Mouse (Mus musculus): ENCODE measurements around the gene 2210010C04Rik. TPM values are rescaled to one million over a fixed set of nuclear protein-coding genes. Genes with fewer than 3 reads are reported as not detected.
"Not testable (repeated sequence)": the region's sequence is repeated elsewhere in the genome, so short reads cannot be mapped to it uniquely, and the experiment has no call there.

Gene 2210010C04Rik
- polyA plus RNA-seq, 1 experiment from 2014 or later = not detected

DNA sequence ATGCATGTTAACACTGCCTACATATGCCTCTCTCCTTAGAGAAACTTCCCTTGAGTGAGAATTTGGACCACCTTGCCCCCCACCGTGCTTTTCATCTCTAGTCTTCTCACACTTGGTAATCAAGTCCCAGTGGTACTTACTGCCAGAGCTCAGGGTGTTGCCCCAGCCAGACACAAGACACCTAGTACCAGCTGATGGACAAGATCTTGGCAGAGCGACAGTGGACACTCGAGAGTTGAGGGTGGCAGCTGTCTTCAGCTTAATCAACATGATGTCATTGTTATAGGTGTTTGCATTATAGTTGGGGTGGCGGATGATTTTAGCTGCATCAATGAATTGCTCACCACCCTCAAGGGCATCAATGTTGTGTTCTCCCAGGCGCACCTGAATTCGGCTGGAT, 2.5 kb downstream of the 2210010C04Rik start:
- H3K9ac ChIP-seq (ENCODE audit: low read depth, low read length) = no peak overlapping the region
- DNase-seq (ENCODE audit: low spot score) (no peak), ATAC-seq (ENCODE audit: low FRiP score) (no peak)
- H3K36me3 ChIP-seq (ENCODE audit: control insufficient read depth, insufficient read depth, low read length) = no peaks in the 10 kb centered on the region
- WGBS = 86% methylated on average over 6 of the region's 6 CpGs
- no peak overlapping the region for H3K4me2 ChIP-seq (replicated peaks; ENCODE audit: low read depth, low read length)
- H3K27ac ChIP-seq (ENCODE audit: low read depth, low read length) = no peak overlapping the region
- H3K27me3 ChIP-seq (ENCODE audit: control insufficient read depth, insufficient read depth, low read length) = no peaks in the 10 kb centered on the region
- no peak overlapping the region for H3K4me3 ChIP-seq (ENCODE audit: low read depth, low read length)
- H3K9me3 ChIP-seq (ENCODE audit: control insufficient read depth, low read length) = no peaks in the 10 kb centered on the region
- no peaks in the 10 kb centered on the region for H3K4me1 ChIP-seq (replicated peaks; ENCODE audit: control insufficient read depth, insufficient read depth, low read length)

DNA sequence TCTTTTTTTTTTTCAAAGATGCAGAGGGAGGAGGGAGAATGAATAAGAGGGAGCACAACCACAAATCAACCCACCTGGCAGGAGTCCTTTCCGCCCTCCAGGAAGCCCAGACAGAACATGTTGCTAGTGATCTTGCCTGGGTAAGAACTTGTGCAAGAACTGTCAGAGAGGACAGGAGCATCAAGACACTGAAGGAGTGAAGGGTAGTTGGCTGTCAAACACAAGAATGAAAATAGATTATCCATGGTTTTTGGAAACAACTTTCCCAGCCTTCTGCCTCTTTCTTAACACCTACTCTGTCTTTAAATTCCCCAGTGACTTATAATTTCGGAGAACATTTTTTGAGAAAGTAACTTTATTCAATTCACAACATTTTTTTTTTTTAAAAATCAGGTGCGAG, 3.1 kb downstream of the 2210010C04Rik start:
- DNase-seq (ENCODE audit: low spot score) = no peak
- WGBS = 89% methylated on average over 3 of the region's 3 CpGs
- H3K4me2 ChIP-seq (replicated peaks; ENCODE audit: low read depth, low read length) = no peak overlapping the region
- no peaks in the 10 kb centered on the region for H3K36me3 ChIP-seq (ENCODE audit: control insufficient read depth, insufficient read depth, low read length)
- H3K9me3 ChIP-seq (ENCODE audit: control insufficient read depth, low read length) = no peaks in the 10 kb centered on the region
- no peaks in the 10 kb centered on the region for H3K4me1 ChIP-seq (replicated peaks; ENCODE audit: control insufficient read depth, insufficient read depth, low read length)
- H3K4me3 ChIP-seq (ENCODE audit: low read depth, low read length) = no peak overlapping the region
- H3K27me3 ChIP-seq (ENCODE audit: control insufficient read depth, insufficient read depth, low read length) = no peaks in the 10 kb centered on the region
- no peak overlapping the region for H3K27ac ChIP-seq (ENCODE audit: low read depth, low read length)
- ATAC-seq (ENCODE audit: low FRiP score) = no peak
- H3K9ac ChIP-seq (ENCODE audit: low read depth, low read length) = no peak overlapping the region

- H3K27me3 ChIP-seq (ENCODE audit: control insufficient read depth, insufficient read depth, low read length) = no peaks in the 10 kb centered on the region
- DNase-seq (ENCODE audit: low spot score) = no peak
- no peak overlapping the region for H3K9ac ChIP-seq (ENCODE audit: low read depth, low read length)
- WGBS = 84% methylated on average over 3 of the region's 3 CpGs
- no peak overlapping the region for H3K4me2 ChIP-seq (replicated peaks; ENCODE audit: low read depth, low read length)
- H3K4me3 ChIP-seq (ENCODE audit: low read depth, low read length) = no peak overlapping the region
- H3K4me1 ChIP-seq (replicated peaks; ENCODE audit: control insufficient read depth, insufficient read depth, low read length) = no peaks in the 10 kb centered on the region
- no peak for ATAC-seq (ENCODE audit: low FRiP score)
- no peak overlapping the region for H3K27ac ChIP-seq (ENCODE audit: low read depth, low read length)
- no peaks in the 10 kb centered on the region for H3K9me3 ChIP-seq (ENCODE audit: control insufficient read depth, low read length)
- H3K36me3 ChIP-seq (ENCODE audit: control insufficient read depth, insufficient read depth, low read length) = no peaks in the 10 kb centered on the region
Observed at GRCm38 (mm10) chr6:41030821-41031220, 4.5 kb downstream of the 2210010C04Rik start.

GRCm38 (mm10) chr6:41027053-41027452, 8.3 kb downstream of the 2210010C04Rik start:
- DNase-seq (ENCODE audit: low spot score) (no peak), ATAC-seq (ENCODE audit: low FRiP score) (no peak)
- H3K9me3 ChIP-seq (ENCODE audit: control insufficient read depth, low read length) = no peaks in the 10 kb centered on the region
- 55% methylated on average over 2 of the region's 2 CpGs for WGBS
- no peaks in the 10 kb centered on the region for H3K4me1 ChIP-seq (replicated peaks; ENCODE audit: control insufficient read depth, insufficient read depth, low read length)
- no peak overlapping the region for H3K4me3 ChIP-seq (ENCODE audit: low read depth, low read length)
- H3K4me2 ChIP-seq (replicated peaks; ENCODE audit: low read depth, low read length) = no peak overlapping the region
- H3K27ac ChIP-seq (ENCODE audit: low read depth, low read length) = no peak overlapping the region
- no peaks in the 10 kb centered on the region for H3K36me3 ChIP-seq (ENCODE audit: control insufficient read depth, insufficient read depth, low read length)
- no peak overlapping the region for H3K9ac ChIP-seq (ENCODE audit: low read depth, low read length)
- no peaks in the 10 kb centered on the region for H3K27me3 ChIP-seq (ENCODE audit: control insufficient read depth, insufficient read depth, low read length)

GRCm38 (mm10) chr6:41025873-41026650, 9.2 kb downstream of the 2210010C04Rik start:
- no peak overlapping the region for H3K4me2 ChIP-seq (replicated peaks; ENCODE audit: low read depth, low read length)
- WGBS = 68% methylated on average over 2 of the region's 2 CpGs
- ATAC-seq (ENCODE audit: low FRiP score) (no peak), DNase-seq (ENCODE audit: low spot score) (no peak)
- H3K36me3 ChIP-seq (ENCODE audit: control insufficient read depth, insufficient read depth, low read length) = no peaks in the 10 kb centered on the region
- H3K27me3 ChIP-seq (ENCODE audit: control insufficient read depth, insufficient read depth, low read length) = no peaks in the 10 kb centered on the region
- H3K27ac ChIP-seq (ENCODE audit: low read depth, low read length) = no peak overlapping the region
- H3K9ac ChIP-seq (ENCODE audit: low read depth, low read length) = no peak overlapping the region
- H3K4me1 ChIP-seq (replicated peaks; ENCODE audit: control insufficient read depth, insufficient read depth, low read length) = no peaks in the 10 kb centered on the region
- H3K4me3 ChIP-seq (ENCODE audit: low read depth, low read length) = no peak overlapping the region
- H3K9me3 ChIP-seq (ENCODE audit: control insufficient read depth, low read length) = no peaks in the 10 kb centered on the region

GRCm38 (mm10) chr6:41019140-41019539, 16.2 kb downstream of the 2210010C04Rik start:
- 85% methylated on average over 2 of the region's 2 CpGs for WGBS
- Histone ChIP-seq H3K4me1 (replicated peaks; ENCODE audit: control insufficient read depth, insufficient read depth, low read length) (no peaks in the 10 kb centered on the region), H3K4me2 (replicated peaks; ENCODE audit: low read depth, low read length) (no peak overlapping the region), H3K4me3 (ENCODE audit: low read depth, low read length) (no peak overlapping the region), H3K27ac (ENCODE audit: low read depth, low read length) (no peak overlapping the region), H3K9ac (ENCODE audit: low read depth, low read length) (no peak overlapping the region), H3K9me3 (ENCODE audit: control insufficient read depth, low read length) (no peaks in the 10 kb centered on the region), H3K36me3 (ENCODE audit: control insufficient read depth, insufficient read depth, low read length) (no peaks in the 10 kb centered on the region), H3K27me3 (ENCODE audit: control insufficient read depth, insufficient read depth, low read length) (no peaks in the 10 kb centered on the region)
- ATAC-seq (ENCODE audit: low FRiP score) (no peak), DNase-seq (ENCODE audit: low spot score) (no peak)

- no peak overlapping the region for H3K9ac ChIP-seq (ENCODE audit: low read depth, low read length)
- no peaks in the 10 kb centered on the region for H3K27me3 ChIP-seq (ENCODE audit: control insufficient read depth, insufficient read depth, low read length)
- no peak overlapping the region for H3K27ac ChIP-seq (ENCODE audit: low read depth, low read length)
- no peaks in the 10 kb centered on the region for H3K36me3 ChIP-seq (ENCODE audit: control insufficient read depth, insufficient read depth, low read length)
- ATAC-seq (ENCODE audit: low FRiP score) (no peak), DNase-seq (ENCODE audit: low spot score) (no peak)
- H3K4me2 ChIP-seq (replicated peaks; ENCODE audit: low read depth, low read length) = no peak overlapping the region
- 82% methylated on average over 2 of the region's 2 CpGs for WGBS
- no peak overlapping the region for H3K4me3 ChIP-seq (ENCODE audit: low read depth, low read length)
- no peaks in the 10 kb centered on the region for H3K4me1 ChIP-seq (replicated peaks; ENCODE audit: control insufficient read depth, insufficient read depth, low read length)
- no peaks in the 10 kb centered on the region for H3K9me3 ChIP-seq (ENCODE audit: control insufficient read depth, low read length)
Observed at GRCm38 (mm10) chr6:41018629-41019028, 16.7 kb downstream of the 2210010C04Rik start.

- H3K27ac ChIP-seq (ENCODE audit: low read depth, low read length) = no peak overlapping the region
- H3K9ac ChIP-seq (ENCODE audit: low read depth, low read length) = no peak overlapping the region
- no peaks in the 10 kb centered on the region for H3K27me3 ChIP-seq (ENCODE audit: control insufficient read depth, insufficient read depth, low read length)
- ATAC-seq (ENCODE audit: low FRiP score) (peak; percentile 54; the same call in 1 of the 2 replicates), DNase-seq (ENCODE audit: low spot score) (no peak)
- no peak overlapping the region for H3K4me2 ChIP-seq (replicated peaks; ENCODE audit: low read depth, low read length)
- 74% methylated on average over 4 of the region's 4 CpGs for WGBS
- H3K4me1 ChIP-seq (replicated peaks; ENCODE audit: control insufficient read depth, insufficient read depth, low read length) = no peaks in the 10 kb centered on the region
- no peaks in the 10 kb centered on the region for H3K9me3 ChIP-seq (ENCODE audit: control insufficient read depth, low read length)
- H3K4me3 ChIP-seq (ENCODE audit: low read depth, low read length) = no peak overlapping the region
- H3K36me3 ChIP-seq (ENCODE audit: control insufficient read depth, insufficient read depth, low read length) = no peaks in the 10 kb centered on the region
Observed at GRCm38 (mm10) chr6:41015065-41015464, 20.2 kb downstream of the 2210010C04Rik start.

DNA sequence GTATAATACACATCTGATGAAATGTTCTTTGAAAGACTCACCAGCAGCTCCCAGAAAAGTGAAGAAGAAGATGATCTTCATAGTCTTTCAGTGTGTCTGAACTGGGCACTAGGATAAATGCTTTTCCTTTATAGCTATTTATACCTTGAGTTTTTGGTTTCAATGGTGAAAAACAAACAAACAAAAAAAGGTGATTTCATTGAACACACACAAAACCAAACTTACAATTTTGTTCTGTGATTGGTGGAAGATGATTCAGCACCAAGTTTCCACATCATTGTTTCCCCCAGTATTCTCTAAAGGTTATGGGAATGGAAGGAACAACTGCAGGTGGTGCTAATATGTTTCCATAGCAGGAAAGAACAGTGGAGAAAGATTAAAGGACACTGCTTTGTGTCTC, 35.9 kb downstream of the 2210010C04Rik start, which contains the start of gene Gm2663:
Gene Gm2663 (minus strand): TSS at position 101 of the 400 bp plus-strand sequence.
- not testable (repeated sequence) for H3K36me3 ChIP-seq (ENCODE audit: control insufficient read depth, insufficient read depth, low read length); H3K27ac ChIP-seq (ENCODE audit: low read depth, low read length); H3K4me3 ChIP-seq (ENCODE audit: low read depth, low read length); H3K9ac ChIP-seq (ENCODE audit: low read depth, low read length); H3K9me3 ChIP-seq (ENCODE audit: control insufficient read depth, low read length); ATAC-seq (ENCODE audit: low FRiP score); H3K27me3 ChIP-seq (ENCODE audit: control insufficient read depth, insufficient read depth, low read length); H3K4me1 ChIP-seq (replicated peaks; ENCODE audit: control insufficient read depth, insufficient read depth, low read length); DNase-seq (ENCODE audit: low spot score); H3K4me2 ChIP-seq (replicated peaks; ENCODE audit: low read depth, low read length)
